Mouse (Mus musculus) heart, postnatal 0 days (tissue): ENCODE data around the gene Krtap11-1.

Experiments used
- CTCF ChIP-seq: IDR thresholded peaks from 2 replicates; pipeline ENCODE4 v1.5.1; 2016; ENCODE audit warnings: antibody characterized with exemption, control low read depth, low read depth
- EP300 ChIP-seq: IDR thresholded peaks from 2 replicates; pipeline ENCODE4 v1.6.1; 2016; ENCODE audit warnings: antibody characterized with exemption, low read depth

DNA sequence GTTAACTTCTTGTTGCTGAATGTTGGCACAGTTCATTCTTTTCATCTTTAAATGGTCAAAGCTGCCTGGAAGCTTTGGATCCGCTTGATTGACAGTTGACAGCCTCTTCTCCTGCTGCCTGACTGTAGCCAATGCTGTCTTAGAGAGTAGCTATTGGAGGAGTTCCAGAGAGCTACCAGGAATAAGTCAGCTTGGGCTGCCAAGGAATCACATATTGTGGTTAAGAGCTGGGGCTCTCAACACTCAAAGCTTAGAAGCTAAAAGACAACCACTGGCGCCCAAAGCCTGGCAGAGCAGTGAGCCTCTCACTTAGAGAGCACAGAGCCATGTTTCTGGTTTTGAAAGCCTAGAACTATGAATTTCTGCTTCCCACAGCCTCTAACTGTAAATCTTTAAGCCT, 50.4 kb downstream of the Krtap11-1 start:
- no peak for TF ChIP-seq EP300
- no peak for TF ChIP-seq CTCF
